Mouse (Mus musculus) bone marrow macrophage, adult 2 months (primary cell): ENCODE measurements around the gene Angpt4.

Experiments
- CTCF ChIP-seq: IDR thresholded peaks from 2 replicates; pipeline ENCODE4 v1.5.1; 2012; ENCODE audit warnings: low read depth, mild to moderate bottlenecking, low read length, moderate library complexity
- POLR2A ChIP-seq: IDR thresholded peaks from 2 replicates; pipeline ENCODE4 v1.6.1; 2012; ENCODE audit warnings: mild to moderate bottlenecking, low read depth, low read length, borderline replicate concordance

- TF ChIP-seq POLR2A (no peak), CTCF (no peak)
These were observed 10.1 kb downstream of the Angpt4 start for GRCm38 (mm10) chr2:151921068-151921467.
